Mouse (Mus musculus) liver, adult 2 months (tissue): ENCODE results near the gene Wfdc18.

ENCODE experiments used
- CTCF ChIP-seq: fragments of 200-500 bp; IDR thresholded peaks from 2 replicates; pipeline ENCODE4 v1.5.1; 2011; ENCODE audit warnings: low read depth, low read length, control low read depth
- POLR2A ChIP-seq: fragments of 200-500 bp; IDR thresholded peaks from 2 replicates; pipeline ENCODE4 v1.6.1; 2011; ENCODE audit warnings: low read length, control low read depth; ENCODE audit not compliant: insufficient read depth; ENCODE audit errors: extremely low read depth

GRCm38 (mm10) chr11:83720766-83721165, 12.0 kb downstream of the Wfdc18 start:
- TF ChIP-seq CTCF: no peak
- TF ChIP-seq POLR2A: no peak
